In the genomic region with DNA sequence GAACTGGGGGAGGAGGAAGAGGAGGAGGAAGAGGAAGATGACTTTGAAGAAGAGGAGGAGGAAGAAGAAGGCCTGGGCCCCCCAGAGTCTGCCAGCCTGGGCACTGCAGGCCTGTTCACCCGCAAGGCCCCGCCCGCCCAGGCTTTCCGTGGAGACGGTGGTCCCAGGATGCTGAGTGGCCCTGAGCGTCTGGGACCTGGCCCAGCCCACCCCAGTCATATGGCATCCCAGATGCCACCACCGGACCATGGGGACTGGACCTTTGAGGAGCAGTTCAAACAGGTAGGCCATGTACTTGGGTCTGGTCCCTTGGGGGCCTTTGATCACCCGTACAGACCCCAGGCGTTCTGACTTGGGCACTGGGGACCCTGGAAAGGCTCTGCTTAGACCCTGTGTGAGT, we compare ENCODE assay signal across 14 mouse cellular contexts. TPM values are rescaled to one million over a fixed set of nuclear protein-coding genes. Genes with fewer than 3 reads are reported as not detected.
A peak's percentile ranks its signal among the peaks of the same experiment; 100 is the strongest.
DNase-seq lines count a peak whose midpoint lies in the region; ATAC-seq and TF ChIP-seq lines count a peak whose summit lies in the region.
"Had no signal": no experiment of that assay in that cellular context is flagged by ENCODE, and none has a peak within 500 bp of the region (broad histone marks: within the 10 kb centered on the region; RNA-seq: fewer than 3 reads in every experiment).

No protein-coding gene starts in this region.

- peak overlapping the region; percentile 52; the same call in 1 of the 2 replicates for H3K9ac ChIP-seq in heart, embryonic 11.5 days (ENCODE audit: low read depth, low read length)
- no peak overlapping the region for H3K9ac ChIP-seq in liver, embryonic 12.5 days
- H3K9ac ChIP-seq in liver, postnatal 0 days (replicated peaks) = no peak overlapping the region
- no peak overlapping the region for H3K9ac ChIP-seq in embryonic facial prominence, embryonic 15.5 days
- H3K9ac ChIP-seq: liver, embryonic 14.5 days had no signal

- no peaks in the 10 kb centered on the region for H3K9me3 ChIP-seq in heart, embryonic 11.5 days (replicated peaks; ENCODE audit: control insufficient read depth, low read length)
- H3K9me3 ChIP-seq in liver, embryonic 12.5 days (replicated peaks) = no peaks in the 10 kb centered on the region
- no peaks in the 10 kb centered on the region for H3K9me3 ChIP-seq in liver, postnatal 0 days (ENCODE audit: low read length)
- H3K9me3 ChIP-seq in embryonic facial prominence, embryonic 15.5 days (replicated peaks) = no peaks in the 10 kb centered on the region
- H3K9me3 ChIP-seq: megakaryocyte, embryonic 14.5 days had no signal

- peaks cover 62% of the 10 kb centered on the region for H3K4me1 ChIP-seq in heart, embryonic 11.5 days (ENCODE audit: control insufficient read depth, insufficient read depth, low read length)
- H3K4me1 ChIP-seq in liver, embryonic 12.5 days = peaks cover 89% of the 10 kb centered on the region
- peaks cover 60% of the 10 kb centered on the region for H3K4me1 ChIP-seq in liver, postnatal 0 days (ENCODE audit: insufficient read depth)
- H3K4me1 ChIP-seq in bone marrow, adult 2 months (ENCODE audit: control insufficient read depth, insufficient read depth, low read length) = peaks cover 11% of the 10 kb centered on the region
- peaks cover 76% of the 10 kb centered on the region for H3K4me1 ChIP-seq in embryonic facial prominence, embryonic 15.5 days

- no peak for TF ChIP-seq EP300 in liver, postnatal 0 days (IDR thresholded peaks at IDR 0.05; ENCODE audit: low read depth)

- H3K27me3 ChIP-seq in heart, embryonic 11.5 days (ENCODE audit: control insufficient read depth, insufficient read depth, low read length) = no peaks in the 10 kb centered on the region
- no peaks in the 10 kb centered on the region for H3K27me3 ChIP-seq in liver, embryonic 12.5 days (replicated peaks)
- H3K27me3 ChIP-seq in liver, postnatal 0 days (ENCODE audit: insufficient read depth, low read length) = no peaks in the 10 kb centered on the region
- H3K27me3 ChIP-seq in embryonic facial prominence, embryonic 15.5 days = no peaks in the 10 kb centered on the region
- H3K27me3 ChIP-seq: megakaryocyte, embryonic 14.5 days had no signal

- WGBS in heart, embryonic 11.5 days (ENCODE audit: insufficient replicate concordance) = 80% methylated on average over 9 of the region's 9 CpGs
- 75% methylated on average over 9 of the region's 9 CpGs for WGBS in liver, embryonic 12.5 days (ENCODE audit: insufficient replicate concordance)
- 65% methylated on average over 8 of the region's 9 CpGs for WGBS in liver, postnatal 0 days (ENCODE audit: insufficient replicate concordance)
- WGBS in bone marrow, adult 2 months = 79% methylated on average over 9 of the region's 9 CpGs
- 75% methylated on average over 9 of the region's 9 CpGs for WGBS in embryonic facial prominence, embryonic 15.5 days

- no peak for DNase-seq in heart, adult 8-10 months (ENCODE audit: low spot score)
- no peak for DNase-seq in liver, postnatal 0 days
- no peak for DNase-seq in urinary bladder, adult 2 months (ENCODE audit: low spot score)
- DNase-seq: cerebellum, postnatal 36 days; right cerebral cortex, postnatal 4 days had no signal

- no peak overlapping the region for H3K27ac ChIP-seq in heart, embryonic 11.5 days (ENCODE audit: low read depth, low read length)
- H3K27ac ChIP-seq in liver, embryonic 12.5 days = no peak overlapping the region
- H3K27ac ChIP-seq in liver, postnatal 0 days (ENCODE audit: low read depth) = no peak overlapping the region
- H3K27ac ChIP-seq in bone marrow, adult 2 months (ENCODE audit: control insufficient read depth, insufficient read depth, low read depth, low read length, poor library complexity) = peak overlapping the region; percentile 0; the same call in 1 of the 2 replicates
- H3K27ac ChIP-seq in embryonic facial prominence, embryonic 15.5 days (replicated peaks) = peak overlapping the region; percentile 49; the same call in 1 of the 2 replicates
- H3K27ac ChIP-seq: left cerebral cortex, adult 2 months; liver, embryonic 14.5 days had no signal

- H3K36me3 ChIP-seq in heart, embryonic 11.5 days (ENCODE audit: control insufficient read depth, insufficient read depth, low read length) = peaks cover 16% of the 10 kb centered on the region
- peaks cover 65% of the 10 kb centered on the region for H3K36me3 ChIP-seq in liver, embryonic 12.5 days
- peaks cover 44% of the 10 kb centered on the region for H3K36me3 ChIP-seq in liver, postnatal 0 days (replicated peaks; ENCODE audit: insufficient read depth, low read length)
- peaks cover 34% of the 10 kb centered on the region for H3K36me3 ChIP-seq in embryonic facial prominence, embryonic 15.5 days

- no peak overlapping the region for H3K4me3 ChIP-seq in heart, embryonic 11.5 days (ENCODE audit: low read depth, low read length)
- H3K4me3 ChIP-seq in liver, embryonic 12.5 days = no peak overlapping the region
- no peak overlapping the region for H3K4me3 ChIP-seq in liver, postnatal 0 days (ENCODE audit: low read depth, low read length)
- H3K4me3 ChIP-seq in bone marrow, adult 2 months (replicated peaks; ENCODE audit: control insufficient read depth, low read depth, low read length) = no peak overlapping the region
- no peak overlapping the region for H3K4me3 ChIP-seq in embryonic facial prominence, embryonic 15.5 days (replicated peaks)
- H3K4me3 ChIP-seq: left cerebral cortex, adult 2 months; myocyte had no signal

- ATAC-seq in heart, embryonic 11.5 days (replicated peaks; ENCODE audit: insufficient number of reproducible peaks, low FRiP score, low TSS enrichment) = no peak
- no peak for ATAC-seq in liver, embryonic 12.5 days
- ATAC-seq in liver, postnatal 0 days = no peak
- no peak for ATAC-seq in embryonic facial prominence, embryonic 15.5 days (ENCODE audit: insufficient number of reproducible peaks, low FRiP score, low TSS enrichment, low read depth)

- TF ChIP-seq POLR2A in bone marrow, adult 2 months (IDR thresholded peaks at IDR 0.05; ENCODE audit: borderline replicate concordance, control insufficient read depth, low read depth, low read length) = no peak

- no peak for TF ChIP-seq CTCF in liver, postnatal 0 days (IDR thresholded peaks at IDR 0.05; ENCODE audit: low read depth)
- no peak for TF ChIP-seq CTCF in bone marrow, adult 2 months (IDR thresholded peaks at IDR 0.05; ENCODE audit: control insufficient read depth, insufficient read depth, low read length)

- H3K4me2 ChIP-seq in heart, embryonic 11.5 days = no peak overlapping the region
- H3K4me2 ChIP-seq in liver, embryonic 12.5 days = 0 out of 2 replicates have a peak overlapping the region, but pooled peaks have one; percentile 2
- H3K4me2 ChIP-seq in liver, postnatal 0 days (ENCODE audit: low read depth, low read length) = no peak overlapping the region
- no peak overlapping the region for H3K4me2 ChIP-seq in embryonic facial prominence, embryonic 15.5 days (replicated peaks)

RNA-seq across cellular contexts. Expression of a gene that starts 5.0 kb away (rescaled TPM):
- 4.3 and 12.7 TPM in 2 replicates for polyA plus RNA-seq in heart, embryonic 11.5 days (2014; fragmentation: Nextera tagmentation; extraction: Ambion mirVana)
- 1 to 10 TPM; 1.2 to 1.7 (median 1.3) TPM for total RNA-seq in heart, adult 8-10 months (2022)
- polyA plus RNA-seq in liver, embryonic 12.5 days (2016; fragmentation: Nextera tagmentation; extraction: Ambion mirVana) = 5.6 and 6.4 TPM in 2 replicates
- 4.5 and 5.5 TPM in 2 replicates for polyA plus RNA-seq in liver, postnatal 0 days (2015; fragmentation: Nextera tagmentation; extraction: Ambion mirVana)
- 12.4 and 27.6 TPM in 2 replicates for polyA plus RNA-seq in bone marrow, adult 2 months (2011; ENCODE audit: insufficient read depth, insufficient read length, low replicate concordance, missing spikeins)
- polyA plus RNA-seq in embryonic facial prominence, embryonic 15.5 days (2015; fragmentation: Nextera tagmentation; extraction: Ambion mirVana) = 6.6 and 7.0 TPM in 2 replicates
- 3.8 and 4.1 TPM in 2 replicates for polyA plus RNA-seq in urinary bladder, adult 2 months (2012; rRNA removed)

RNA-seq across cellular contexts. Expression of a gene that starts 10.8 kb away (rescaled TPM):
- 87.6 and 89.2 TPM in 2 replicates for polyA plus RNA-seq in heart, embryonic 11.5 days (2014; fragmentation: Nextera tagmentation; extraction: Ambion mirVana)
- total RNA-seq in heart, adult 8-10 months (2022) = 10 to 100 TPM; 75.2 to 85.9 (median 81.0) TPM
- 67.5 and 74.1 TPM in 2 replicates for polyA plus RNA-seq in liver, embryonic 12.5 days (2016; fragmentation: Nextera tagmentation; extraction: Ambion mirVana)
- polyA plus RNA-seq in liver, postnatal 0 days (2015; fragmentation: Nextera tagmentation; extraction: Ambion mirVana) = 47.3 and 51.7 TPM in 2 replicates
- 182 and 197 TPM in 2 replicates for polyA plus RNA-seq in bone marrow, adult 2 months (2011; ENCODE audit: insufficient read depth, insufficient read length, low replicate concordance, missing spikeins)
- polyA plus RNA-seq in embryonic facial prominence, embryonic 15.5 days (2015; fragmentation: Nextera tagmentation; extraction: Ambion mirVana) = 179 and 181 TPM in 2 replicates
- 140 and 147 TPM in 2 replicates for polyA plus RNA-seq in urinary bladder, adult 2 months (2012; rRNA removed)

RNA-seq across cellular contexts. Expression of a gene that starts 15.0 kb away (rescaled TPM):
- 0.15 and 0.31 TPM in 2 replicates for polyA plus RNA-seq in heart, embryonic 11.5 days (2014; fragmentation: Nextera tagmentation; extraction: Ambion mirVana)
- total RNA-seq in heart, adult 8-10 months (2022) = under 1 TPM; 0.28 to 0.62 (median 0.32) TPM
- polyA plus RNA-seq in liver, embryonic 12.5 days (2016; fragmentation: Nextera tagmentation; extraction: Ambion mirVana) = 0.35 and 0.43 TPM in 2 replicates
- polyA plus RNA-seq in liver, postnatal 0 days (2015; fragmentation: Nextera tagmentation; extraction: Ambion mirVana) = 0.18 and 0.34 TPM in 2 replicates
- polyA plus RNA-seq in bone marrow, adult 2 months (2011; ENCODE audit: insufficient read depth, insufficient read length, low replicate concordance, missing spikeins) = 1.5 TPM in 1 of 2 replicates, not detected in the other
- polyA plus RNA-seq in embryonic facial prominence, embryonic 15.5 days (2015; fragmentation: Nextera tagmentation; extraction: Ambion mirVana) = 1.1 and 1.4 TPM in 2 replicates
- 5.5 and 5.7 TPM in 2 replicates for polyA plus RNA-seq in urinary bladder, adult 2 months (2012; rRNA removed)

RNA-seq across cellular contexts. Expression of a gene that starts 21.1 kb away (rescaled TPM):
- polyA plus RNA-seq in heart, embryonic 11.5 days (2014; fragmentation: Nextera tagmentation; extraction: Ambion mirVana) = 8.1 TPM in 1 of 2 replicates, not detected in the other
- not detected for total RNA-seq in heart, adult 8-10 months (2022)
- 0.98 and 11.0 TPM in 2 replicates for polyA plus RNA-seq in liver, embryonic 12.5 days (2016; fragmentation: Nextera tagmentation; extraction: Ambion mirVana)
- 4.6 TPM in 1 of 2 replicates, not detected in the other for polyA plus RNA-seq in liver, postnatal 0 days (2015; fragmentation: Nextera tagmentation; extraction: Ambion mirVana)
- not detected in 2 replicates for polyA plus RNA-seq in bone marrow, adult 2 months (2011; ENCODE audit: insufficient read depth, insufficient read length, low replicate concordance, missing spikeins)
- 5.2 TPM in 1 of 2 replicates, not detected in the other for polyA plus RNA-seq in embryonic facial prominence, embryonic 15.5 days (2015; fragmentation: Nextera tagmentation; extraction: Ambion mirVana)
- not detected in 2 replicates for polyA plus RNA-seq in urinary bladder, adult 2 months (2012; rRNA removed)
- total RNA-seq: gastrocnemius, postnatal 4 days; left cerebral cortex, adult 2 months had no signal
- polyA plus RNA-seq: liver, embryonic 14.5 days; myocyte had no signal

RNA-seq across cellular contexts. Expression of a gene that starts 23.1 kb away (rescaled TPM):
- polyA plus RNA-seq in heart, embryonic 11.5 days (2014; fragmentation: Nextera tagmentation; extraction: Ambion mirVana) = 30.9 and 32.0 TPM in 2 replicates
- 10 to 100 TPM; 48.5 to 65.2 (median 53.3) TPM for total RNA-seq in heart, adult 8-10 months (2022)
- polyA plus RNA-seq in liver, embryonic 12.5 days (2016; fragmentation: Nextera tagmentation; extraction: Ambion mirVana) = 26.6 and 27.4 TPM in 2 replicates
- polyA plus RNA-seq in liver, postnatal 0 days (2015; fragmentation: Nextera tagmentation; extraction: Ambion mirVana) = 13.5 and 14.3 TPM in 2 replicates
- polyA plus RNA-seq in bone marrow, adult 2 months (2011; ENCODE audit: insufficient read depth, insufficient read length, low replicate concordance, missing spikeins) = 12.3 and 19.2 TPM in 2 replicates
- 44.0 and 48.4 TPM in 2 replicates for polyA plus RNA-seq in embryonic facial prominence, embryonic 15.5 days (2015; fragmentation: Nextera tagmentation; extraction: Ambion mirVana)
- polyA plus RNA-seq in urinary bladder, adult 2 months (2012; rRNA removed) = 31.7 and 40.9 TPM in 2 replicates

Comparison
In these comparisons a context has a peak if more than half of its experiments do, and no peak if none do; other contexts are left out.
1. H3K27ac ChIP-seq: peak in bone marrow, adult 2 months (single experiment) and embryonic facial prominence, embryonic 15.5 days (single experiment); none in heart, embryonic 11.5 days (single experiment), liver, embryonic 12.5 days (single experiment) and liver, postnatal 0 days (single experiment).